Mouse (Mus musculus) cerebellum, adult 2 months (tissue): Measurements from ENCODE around the gene Pcnx3. TPM values are rescaled to one million over a fixed set of nuclear protein-coding genes. Genes with fewer than 3 reads are reported as not detected.

Experiments used
- DNase-seq, 2 experiments: peaks; one replicate each; pipeline ENCODE4 v3.0.0; 2021
- H3K27ac ChIP-seq: fragments of 200-500 bp; 2 replicates; pipeline ENCODE4 v1.5.1; 2012; ENCODE audit warnings: low read length, control low read depth, inconsistent platforms; ENCODE audit not compliant: insufficient read depth
- H3K27me3 ChIP-seq: fragments of 200-500 bp; 2 replicates; pipeline ENCODE4 v1.6.1; 2012; ENCODE audit warnings: inconsistent platforms, mild to moderate bottlenecking, low read length, moderate library complexity; ENCODE audit not compliant: control insufficient read depth, insufficient read depth
- H3K4me1 ChIP-seq: fragments of 200-500 bp; 2 replicates; pipeline ENCODE4 v1.6.1; 2011; ENCODE audit warnings: low read length; ENCODE audit not compliant: control insufficient read depth, insufficient read depth
- H3K4me3 ChIP-seq: fragments of 200-500 bp; replicated peaks from 2 replicates; pipeline ENCODE3; 2011; ENCODE audit warnings: mild to moderate bottlenecking, low read depth, low read length, control low read depth; ENCODE audit not compliant: insufficient read depth
- CTCF ChIP-seq: fragments of 200-500 bp; IDR thresholded peaks from 2 replicates; pipeline ENCODE4 v1.5.1; 2011; ENCODE audit warnings: low read depth, mild to moderate bottlenecking, control low read depth, low read length, moderate library complexity, borderline replicate concordance; ENCODE audit not compliant: insufficient read depth
- POLR2A ChIP-seq: fragments of 200-500 bp; IDR thresholded peaks from 2 replicates; pipeline ENCODE4 v1.6.1; 2011; ENCODE audit warnings: low read length, control low read depth, borderline replicate concordance; ENCODE audit not compliant: insufficient read depth
- WGBS: fragments of 180-500 bp; shearing (Covaris S2); methylation state at CpG from one replicate; pipeline ENCODE4 v1.1.7; 2018; 5-methylcytosine and 5-hydroxymethylcytosine counted together
- polyA plus RNA-seq: library from polyadenylated mRNA; depleted of rRNA; stranded (reverse); fragments of >200 nt; gene quantifications from 2 replicates; pipeline ENCODE4 v1.2.3, GENCODE M21; 2012

Pcnx3 gene
- polyA plus RNA-seq, 1 experiment, result 65.1 TPM

GRCm38 (mm10) chr19:5648401-5649297 lies 40.1 kb downstream of the Pcnx3 start:
- Histone ChIP-seq H3K4me3 (peak overlapping the region; percentile 43), H3K4me1 (peaks cover 4% of the 10 kb centered on the region; the same call in 1 of the 2 replicates), H3K27me3 (no peaks in the 10 kb centered on the region), H3K27ac (peak overlapping the region; percentile 52; the same call in 1 of the 2 replicates)
- DNase-seq, result peak; percentile 66 to 71
- 7% methylated on average over 26 of the region's 26 CpGs for WGBS
- TF ChIP-seq POLR2A, result peak; percentile 54; the same call in 1 of the 2 replicates
- TF ChIP-seq CTCF, result 0 out of 2 replicates have a peak, but pooled peaks have one; percentile 12

DNA sequence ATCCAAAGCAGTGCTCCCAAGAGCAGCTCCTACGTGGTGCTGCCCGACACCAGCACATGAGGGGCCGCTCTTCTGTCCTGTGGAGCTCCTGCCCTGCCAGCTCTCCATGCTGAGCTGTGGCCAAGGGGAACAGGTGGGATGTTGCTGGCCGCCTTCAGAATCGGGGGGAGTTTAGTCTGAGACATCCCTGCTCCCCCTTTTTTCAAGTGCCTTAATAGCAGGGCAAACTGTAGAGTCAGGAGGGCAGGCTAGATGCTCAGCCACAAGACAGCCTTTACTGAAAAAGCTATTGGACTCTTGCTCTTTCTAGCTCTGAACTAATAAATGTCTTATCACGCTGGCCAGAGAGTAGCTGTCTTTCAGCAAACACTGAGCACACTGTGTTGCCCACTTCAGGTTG lies 40.9 kb downstream of the Pcnx3 start:
- WGBS, result 57% methylated on average over 6 of the region's 6 CpGs
- TF ChIP-seq CTCF (no peak), POLR2A (no peak)
- H3K4me3 ChIP-seq, result no peak overlapping the region
- H3K4me1 ChIP-seq, result peaks cover 4% of the 10 kb centered on the region; the same call in 1 of the 2 replicates
- H3K27ac ChIP-seq, result no peak overlapping the region
- DNase-seq, result no peak
- no peaks in the 10 kb centered on the region for H3K27me3 ChIP-seq

- H3K27ac ChIP-seq, result no peak overlapping the region
- no peak overlapping the region for H3K4me3 ChIP-seq
- no peaks in the 10 kb centered on the region for H3K27me3 ChIP-seq
- no peak for TF ChIP-seq POLR2A
- TF ChIP-seq CTCF, result no peak
- peaks cover 4% of the 10 kb centered on the region; the same call in 1 of the 2 replicates for H3K4me1 ChIP-seq
- WGBS, result 84% methylated on average over 8 of the region's 8 CpGs
- DNase-seq, result peak in 1 of 2 experiments; percentile 8
These were observed 41.9 kb downstream of the Pcnx3 start for GRCm38 (mm10) chr19:5646731-5647330.

DNA sequence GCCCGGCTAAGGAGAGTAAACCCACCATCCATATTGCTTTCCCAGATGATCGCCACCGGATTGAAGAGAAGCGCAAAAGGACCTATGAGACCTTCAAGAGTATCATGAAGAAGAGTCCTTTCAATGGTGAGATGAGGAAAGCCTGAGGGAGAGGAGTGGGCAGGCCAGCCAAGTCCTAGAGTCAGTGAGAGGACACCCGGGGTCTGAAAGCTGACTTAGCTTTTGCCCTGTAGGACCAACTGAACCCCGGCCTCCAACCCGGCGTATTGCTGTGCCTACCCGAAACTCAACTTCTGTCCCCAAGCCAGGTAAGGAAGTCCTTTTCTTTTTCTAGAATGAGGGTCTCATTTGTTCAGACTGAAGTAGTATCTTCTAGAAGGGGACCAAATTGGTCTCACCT lies 43.4 kb downstream of the Pcnx3 start:
- TF ChIP-seq POLR2A (no peak), CTCF (no peak)
- H3K27me3 ChIP-seq, result no peaks in the 10 kb centered on the region
- 95% methylated on average over 9 of the region's 9 CpGs for WGBS
- no peak for DNase-seq
- no peak overlapping the region for H3K4me3 ChIP-seq
- H3K27ac ChIP-seq, result no peak overlapping the region
- peaks cover 4% of the 10 kb centered on the region; the same call in 1 of the 2 replicates for H3K4me1 ChIP-seq

- 93% methylated on average over 8 of the region's 8 CpGs for WGBS
These were observed 47.1 kb downstream of the Pcnx3 start for GRCm38 (mm10) chr19:5641641-5642040.

GRCm38 (mm10) chr19:5641021-5641420 lies 47.7 kb downstream of the Pcnx3 start:
- H3K4me3 ChIP-seq, result no peak overlapping the region
- H3K27me3 ChIP-seq, result no peaks in the 10 kb centered on the region
- no peak for DNase-seq
- peaks cover 18% of the 10 kb centered on the region for H3K4me1 ChIP-seq
- no peak for TF ChIP-seq CTCF
- TF ChIP-seq POLR2A, result no peak
- 91% methylated on average over 17 of the region's 17 CpGs for WGBS
- no peak overlapping the region for H3K27ac ChIP-seq

More at GRCm38 (mm10) chr19:5641641-5642040, 47.1 kb downstream of the Pcnx3 start:
- TF ChIP-seq POLR2A (no peak), CTCF (no peak)
- Histone ChIP-seq H3K4me3 (no peak overlapping the region), H3K4me1 (peaks cover 14% of the 10 kb centered on the region), H3K27ac (no peak overlapping the region), H3K27me3 (no peaks in the 10 kb centered on the region)
- no peak for DNase-seq

GRCm38 (mm10) chr19:5640339-5640738 lies 48.4 kb downstream of the Pcnx3 start:
- WGBS, result 73% methylated on average over 9 of the region's 9 CpGs
- no peak for TF ChIP-seq POLR2A
- no peak for TF ChIP-seq CTCF
- Histone ChIP-seq H3K4me3 (no peak overlapping the region), H3K27ac (no peak overlapping the region), H3K4me1 (peaks cover 18% of the 10 kb centered on the region), H3K27me3 (no peaks in the 10 kb centered on the region)
- no peak for DNase-seq
